Mouse (Mus musculus) gastrocnemius, adult 18-20 months (tissue): ENCODE data around the gene Gria4. TPM values are rescaled to one million over a fixed set of nuclear protein-coding genes. Genes with fewer than 3 reads are reported as not detected.
"Not testable (repeated sequence)": the region's sequence is repeated elsewhere in the genome, so short reads cannot be mapped to it uniquely, and the experiment has no call there.

Source experiments
- DNase-seq: peaks from one replicate; pipeline ENCODE4 v3.0.0; 2021; ENCODE audit warnings: low spot score
- long read RNA-seq, 2 experiments: library from polyadenylated mRNA; stranded (forward); transcript quantifications; one replicate each; pipeline ENCODE4 v2.0.0; 2021
- total RNA-seq, 2 experiments: library from RNA; stranded (reverse); gene quantifications; 2 replicates each; pipeline ENCODE4 v1.2.3; 2021

Gene Gria4
- not detected for total RNA-seq
- long read RNA-seq, experiment 1, result 0 reads
- long read RNA-seq, experiment 2, result 0 reads

GRCm38 (mm10) chr9:4795544-4796288 lies at the start of gene Gria4:
Gene Gria4 (minus strand): TSS chr9:4796234.
- no peak for DNase-seq

GRCm38 (mm10) chr9:4810941-4811340 lies 14.9 kb upstream of the Gria4 start:
- DNase-seq, result not testable (repeated sequence)

- no peak for DNase-seq
Observed at GRCm38 (mm10) chr9:4803151-4803755, 7.2 kb upstream of the Gria4 start.

GRCm38 (mm10) chr9:4797396-4797795 lies 1.4 kb upstream of the Gria4 start:
- no peak for DNase-seq

- no peak for DNase-seq
Observed at GRCm38 (mm10) chr9:4796289-4796645, 233 bp upstream of the Gria4 start.

- no peak for DNase-seq
Observed at GRCm38 (mm10) chr9:4795075-4795474, 959 bp downstream of the Gria4 start.

GRCm38 (mm10) chr9:4794411-4794810 lies 1.6 kb downstream of the Gria4 start:
- DNase-seq, result no peak

GRCm38 (mm10) chr9:4749407-4749806 lies 46.6 kb downstream of the Gria4 start:
- not testable (repeated sequence) for DNase-seq

GRCm38 (mm10) chr9:4714086-4714485 lies 81.9 kb downstream of the Gria4 start:
- no peak for DNase-seq

GRCm38 (mm10) chr9:4712367-4712766 lies 83.7 kb downstream of the Gria4 start:
- no peak for DNase-seq

GRCm38 (mm10) chr9:4687149-4687548 lies 108.9 kb downstream of the Gria4 start:
- no peak for DNase-seq

- DNase-seq, result no peak
Observed at GRCm38 (mm10) chr9:4680244-4680643, 115.8 kb downstream of the Gria4 start.

- no peak for DNase-seq
Observed at GRCm38 (mm10) chr9:4679099-4679498, 116.9 kb downstream of the Gria4 start.

- no peak for DNase-seq
Observed at GRCm38 (mm10) chr9:4665691-4666090, 130.3 kb downstream of the Gria4 start.

- no peak for DNase-seq
Observed at GRCm38 (mm10) chr9:4662421-4662820, 133.6 kb downstream of the Gria4 start.

GRCm38 (mm10) chr9:4658951-4659350 lies 137.1 kb downstream of the Gria4 start:
- DNase-seq, result no peak

GRCm38 (mm10) chr9:4654333-4654732 lies 141.7 kb downstream of the Gria4 start:
- DNase-seq, result no peak

- DNase-seq, result no peak
Observed at GRCm38 (mm10) chr9:4639192-4639900, 156.7 kb downstream of the Gria4 start.

GRCm38 (mm10) chr9:4631910-4632309 lies 164.1 kb downstream of the Gria4 start:
- no peak for DNase-seq

GRCm38 (mm10) chr9:4615286-4615685 lies 180.7 kb downstream of the Gria4 start:
- DNase-seq, result no peak

GRCm38 (mm10) chr9:4605354-4605753 lies 190.7 kb downstream of the Gria4 start:
- DNase-seq, result no peak

GRCm38 (mm10) chr9:4604236-4604635 lies 191.8 kb downstream of the Gria4 start:
- no peak for DNase-seq

GRCm38 (mm10) chr9:4601788-4602187 lies 194.2 kb downstream of the Gria4 start:
- DNase-seq, result no peak
